Mouse (Mus musculus) bone marrow, adult 2 months (tissue): Measurements from ENCODE around the gene Arhgef28.

Experiments
- CTCF ChIP-seq: fragments of 200-500 bp; IDR thresholded peaks from 2 replicates; pipeline ENCODE4 v1.5.1; 2011; ENCODE audit warnings: low read length, control low read depth; ENCODE audit not compliant: control insufficient read depth, insufficient read depth
- POLR2A ChIP-seq: fragments of 200-500 bp; IDR thresholded peaks from 2 replicates; pipeline ENCODE4 v1.6.1; 2011; ENCODE audit warnings: low read depth, mild to moderate bottlenecking, control low read depth, low read length, borderline replicate concordance; ENCODE audit not compliant: control insufficient read depth

- no peak for TF ChIP-seq CTCF
- TF ChIP-seq POLR2A = no peak
Observed at GRCm38 (mm10) chr13:98235451-98235850, 29.2 kb upstream of the Arhgef28 start.
